Mouse (Mus musculus): ENCODE measurements around the gene Taar7b.

The Taar7b gene

GRCm38 (mm10) chr10:23999639-24000038, at the start of gene Taar7b:
Gene Taar7b, plus strand, starts transcription at chr10:23999939.
- no peak for DNase-seq

- peak; percentile 72 to 75 for DNase-seq
Observed at GRCm38 (mm10) chr10:23951714-23952113, 48.0 kb upstream of the Taar7b start.

- peak; percentile 60 to 73 for DNase-seq
Observed at GRCm38 (mm10) chr10:23959071-23959470, 40.7 kb upstream of the Taar7b start.

DNA sequence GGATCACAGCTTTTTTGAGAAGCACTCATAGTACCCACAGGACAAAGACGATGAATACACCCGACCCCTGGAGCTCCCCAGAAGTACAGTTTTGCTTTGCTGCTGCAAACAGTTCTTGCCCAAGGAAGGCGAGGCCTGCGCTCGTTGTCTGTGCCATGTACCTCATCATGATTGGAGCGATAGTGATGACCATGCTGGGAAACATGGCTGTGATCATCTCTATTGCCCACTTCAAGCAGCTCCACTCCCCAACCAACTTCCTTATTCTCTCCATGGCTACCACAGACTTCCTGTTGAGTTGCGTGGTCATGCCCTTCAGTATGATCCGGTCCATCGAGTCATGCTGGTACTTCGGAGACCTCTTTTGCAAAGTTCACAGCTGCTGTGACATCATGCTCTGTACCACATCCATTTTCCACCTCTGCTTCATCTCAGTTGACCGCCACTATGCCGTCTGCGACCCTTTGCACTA, 39.3 kb upstream of the Taar7b start, which contains the start of gene Taar4:
TSS of gene Taar4 (plus strand) at position 51 of the 472 bp plus-strand sequence.
- no peak for DNase-seq

DNA sequence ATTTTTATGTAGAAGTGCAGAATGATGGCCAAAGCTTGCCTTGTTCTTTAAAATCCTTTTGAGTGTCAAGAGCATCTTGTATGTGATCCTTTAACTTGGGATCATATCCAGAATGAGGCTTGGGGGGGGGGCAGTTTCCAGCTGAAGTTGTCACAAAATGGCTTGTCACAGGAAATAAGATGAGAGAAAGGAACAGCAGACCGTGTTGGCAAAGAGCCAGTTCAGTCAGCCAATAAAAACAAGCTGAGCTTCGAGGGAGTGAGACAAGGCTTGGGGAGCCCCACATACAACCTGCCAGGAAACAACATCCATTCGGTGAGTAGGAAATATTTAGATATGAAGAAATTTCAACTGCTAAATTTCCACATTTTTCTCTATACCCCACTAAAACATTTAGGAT, 36.3 kb upstream of the Taar7b start:
- peak; percentile 87 to 88 for DNase-seq

- no peak for DNase-seq
Observed at GRCm38 (mm10) chr10:23964921-23965610, 34.7 kb upstream of the Taar7b start.

DNA sequence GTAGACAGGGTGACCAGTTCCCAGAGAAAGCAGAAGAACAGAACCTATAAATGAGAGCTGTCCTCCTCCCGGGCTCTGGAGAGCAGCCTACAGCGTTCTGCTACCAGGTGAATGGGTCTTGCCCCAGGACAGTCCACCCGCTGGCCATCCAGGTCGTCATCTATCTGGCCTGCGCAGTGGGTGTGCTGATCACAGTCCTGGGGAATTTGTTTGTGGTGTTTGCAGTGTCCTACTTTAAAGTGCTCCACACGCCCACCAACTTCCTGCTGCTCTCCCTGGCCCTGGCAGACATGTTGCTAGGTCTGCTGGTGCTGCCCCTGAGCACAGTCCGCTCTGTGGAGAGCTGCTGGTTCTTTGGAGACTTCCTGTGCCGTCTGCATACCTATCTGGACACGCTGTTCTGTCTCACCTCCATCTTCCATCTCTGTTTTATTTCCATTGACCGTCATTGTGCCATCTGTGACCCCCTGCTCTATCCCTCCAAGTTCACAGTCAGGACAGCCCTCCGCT, 29.0 kb upstream of the Taar7b start, which contains the start of gene Taar5:
TSS of gene Taar5 (plus strand) at position 51 of the 510 bp plus-strand sequence.
- DNase-seq: no peak

DNA sequence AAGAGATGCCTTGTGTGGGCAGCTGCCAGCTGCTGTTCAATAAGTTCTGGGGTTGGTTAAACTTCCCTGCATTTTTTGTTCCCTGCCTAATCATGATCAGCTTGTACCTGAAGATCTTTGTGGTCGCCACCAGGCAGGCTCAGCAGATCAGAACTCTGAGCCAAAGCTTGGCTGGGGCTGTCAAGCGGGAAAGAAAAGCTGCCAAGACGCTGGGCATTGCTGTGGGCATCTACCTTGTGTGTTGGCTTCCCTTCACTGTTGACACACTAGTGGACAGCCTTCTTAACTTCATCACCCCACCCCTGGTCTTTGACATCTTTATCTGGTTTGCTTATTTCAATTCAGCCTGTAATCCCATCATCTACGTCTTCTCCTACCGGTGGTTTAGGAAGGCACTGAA, 28.5 kb upstream of the Taar7b start:
- DNase-seq: peak; percentile 54 to 69

DNA sequence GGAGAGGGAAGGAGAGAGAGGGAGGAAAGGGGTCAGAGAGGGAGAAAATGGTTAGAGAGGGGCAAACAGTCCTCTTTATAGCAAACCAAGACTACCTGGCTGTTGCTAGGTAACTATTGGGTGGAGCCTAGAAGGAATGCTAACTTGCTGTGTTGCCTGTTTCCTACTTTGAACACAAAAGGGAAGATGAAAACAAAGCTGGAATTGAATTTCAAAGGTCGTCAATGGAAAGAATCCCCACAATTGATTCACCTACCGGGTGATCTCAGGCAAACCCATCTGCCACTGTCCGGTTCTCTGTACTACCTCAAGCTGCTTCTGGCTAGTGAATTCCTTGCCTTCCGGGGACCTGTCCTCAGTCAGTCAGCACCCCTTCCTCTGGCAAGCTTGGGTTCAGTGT, 21.8 kb upstream of the Taar7b start:
- DNase-seq: no peak

- peak; percentile 90 to 91 for DNase-seq
Observed at GRCm38 (mm10) chr10:23978901-23979705, 20.6 kb upstream of the Taar7b start.

DNA sequence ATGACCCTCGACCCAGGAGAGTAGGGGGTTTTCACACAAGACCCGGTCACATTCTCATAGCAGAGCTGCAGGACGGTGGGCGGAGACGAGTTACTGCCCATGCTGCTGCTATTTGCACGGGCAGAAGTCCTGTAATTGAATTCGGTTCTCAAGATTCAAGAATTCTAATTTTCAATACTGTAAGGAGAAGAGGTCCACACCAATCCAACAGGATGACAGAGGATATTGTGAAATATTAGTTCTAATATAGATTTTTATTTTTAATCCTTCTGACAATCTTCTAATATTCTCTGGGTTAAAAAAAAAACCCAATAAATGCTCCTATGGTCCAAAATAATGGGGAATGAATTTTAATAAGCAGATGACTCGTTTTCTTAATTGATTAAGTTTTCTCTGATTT, 14.2 kb upstream of the Taar7b start, which contains the start of gene Taar6:
TSS of gene Taar6 (minus strand) at position 101 of the 400 bp plus-strand sequence.
- no peak for DNase-seq

DNA sequence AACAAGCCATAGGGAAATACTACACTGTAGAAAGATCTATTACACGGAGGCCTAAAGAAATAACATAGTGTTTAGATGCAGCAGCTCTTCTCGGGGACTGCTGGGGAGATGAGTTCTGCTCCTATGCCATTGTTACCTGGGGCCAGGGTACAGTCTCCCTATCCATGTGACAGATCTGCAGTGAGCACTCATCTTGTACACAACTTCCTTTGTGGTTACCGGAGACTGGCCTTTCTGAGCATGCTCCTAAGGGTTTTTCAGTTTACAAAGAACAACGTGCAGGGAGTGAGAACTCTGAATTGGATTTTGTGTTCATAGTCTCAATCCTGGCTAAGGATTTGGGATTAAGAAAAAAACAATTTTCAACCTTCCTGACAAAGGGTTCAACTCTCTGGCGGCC, 13.3 kb upstream of the Taar7b start:
- no peak for DNase-seq

DNA sequence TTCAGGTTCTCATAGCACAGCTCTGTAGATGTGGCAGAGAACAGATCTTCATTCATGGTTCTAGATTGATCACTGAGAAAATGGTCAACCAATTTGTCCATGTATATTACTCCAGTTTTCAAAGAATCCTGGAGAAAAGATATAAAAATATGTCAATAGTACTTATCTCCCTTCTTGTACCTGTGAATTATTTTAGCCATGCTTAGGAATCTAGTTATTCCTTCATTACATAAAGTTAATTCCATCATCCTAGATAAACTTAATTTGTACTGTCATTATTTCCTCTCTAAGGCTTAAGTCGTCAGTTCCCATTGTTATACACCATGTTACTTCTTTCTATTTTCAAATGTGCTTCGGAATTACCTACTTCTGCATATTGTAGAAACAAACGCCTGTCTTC, 6.4 kb upstream of the Taar7b start, which contains the start of gene Taar7a:
TSS of gene Taar7a (minus strand) at position 101 of the 400 bp plus-strand sequence.
- DNase-seq: no peak

DNA sequence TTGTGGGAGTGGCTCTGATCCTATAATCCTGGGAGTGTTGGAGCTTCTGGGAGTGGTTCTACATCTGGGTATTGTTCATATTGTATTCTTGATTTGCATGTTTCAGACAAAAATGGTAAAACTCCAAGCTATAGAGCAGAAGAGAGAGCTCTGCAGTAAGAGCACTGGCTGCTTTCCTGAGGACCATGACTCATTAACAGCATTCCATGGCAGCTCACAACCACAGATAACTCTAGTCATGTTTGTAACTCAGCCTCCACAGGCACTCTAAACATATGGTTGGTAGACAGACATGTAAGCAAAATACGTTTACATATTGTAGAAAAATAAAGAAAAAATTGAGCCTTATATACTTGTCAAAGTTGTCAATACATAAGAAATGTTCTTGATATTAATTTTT, 6.7 kb downstream of the Taar7b start:
- DNase-seq: no peak

GRCm38 (mm10) chr10:24007034-24007433, 7.3 kb downstream of the Taar7b start:
- DNase-seq: no peak

- DNase-seq: no peak
Observed at GRCm38 (mm10) chr10:24008143-24008542, 8.4 kb downstream of the Taar7b start.

GRCm38 (mm10) chr10:24026922-24027321, 27.2 kb downstream of the Taar7b start, which contains the start of gene Taar7d:
Gene Taar7d, plus strand, starts transcription at chr10:24027222.
- no peak for DNase-seq

GRCm38 (mm10) chr10:24031347-24031746, 31.6 kb downstream of the Taar7b start:
- DNase-seq: no peak

DNA sequence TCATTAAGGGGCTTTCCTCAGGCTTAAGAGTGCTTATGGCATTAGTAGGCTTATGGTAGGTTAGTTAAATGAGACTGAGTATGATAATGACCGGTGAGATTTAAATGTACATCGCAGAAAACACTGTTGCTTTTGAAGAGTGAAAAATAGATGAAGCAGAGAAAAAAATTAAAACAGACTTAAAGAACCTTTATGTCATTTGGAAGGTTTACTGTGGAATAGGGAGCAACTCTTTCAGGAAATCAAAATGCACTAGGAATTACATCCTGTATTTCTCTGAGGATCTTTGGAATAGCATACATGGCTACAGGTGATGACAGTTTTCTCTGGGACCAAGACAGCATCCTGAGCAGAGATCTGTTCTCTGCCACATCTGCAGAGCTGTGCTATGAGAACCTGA, 37.6 kb downstream of the Taar7b start, which contains the start of gene Taar7e:
TSS of gene Taar7e (plus strand) at position 301 of the 400 bp plus-strand sequence.
- no peak for DNase-seq

DNA sequence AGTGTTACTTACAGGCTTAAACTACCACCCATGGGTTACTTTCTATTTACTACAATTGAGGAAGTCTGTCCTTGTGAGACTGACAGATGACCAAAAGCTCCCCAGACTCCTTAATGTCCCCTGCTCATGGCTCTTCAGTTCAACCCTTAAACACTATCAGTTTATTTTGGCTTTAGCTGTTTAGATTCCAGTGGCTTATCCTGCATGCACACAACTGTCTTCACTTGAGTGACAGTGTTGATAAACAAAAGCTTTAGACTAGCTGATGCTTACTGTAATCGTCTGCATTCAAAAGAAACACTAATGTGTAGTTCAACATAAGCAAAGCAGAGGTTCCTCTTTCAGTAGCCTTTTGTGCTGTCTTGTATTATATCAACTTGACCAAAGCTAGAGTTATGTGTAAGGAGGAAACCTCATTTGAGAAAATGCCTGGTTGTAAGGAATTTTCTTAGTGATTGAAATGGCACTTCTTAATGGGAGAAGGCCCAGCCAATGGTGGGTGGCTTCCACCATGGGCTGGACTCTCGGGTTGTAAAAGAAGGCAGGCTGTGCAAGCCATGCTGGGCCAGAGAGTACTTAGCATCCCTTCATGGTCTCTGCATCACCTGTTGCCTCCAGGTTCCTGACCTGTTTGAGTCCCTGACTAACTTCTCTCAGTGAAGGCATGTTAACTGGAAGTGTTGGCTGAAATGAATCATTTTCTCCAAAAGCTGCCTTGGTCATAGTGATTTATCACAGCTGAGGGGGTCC, 40.6 kb downstream of the Taar7b start:
- no peak for DNase-seq

- DNase-seq: no peak
Observed at GRCm38 (mm10) chr10:24049210-24049609, 49.5 kb downstream of the Taar7b start, which contains the start of gene Taar7f. Gene Taar7f, plus strand, starts transcription at chr10:24049510.

Data from cerebellum, postnatal 10 days (tissue).